Mouse (Mus musculus) kidney, embryonic 16.5 days (tissue): Measurements from ENCODE around the gene Acaa1a. TPM values are rescaled to one million over a fixed set of nuclear protein-coding genes. Genes with fewer than 3 reads are reported as not detected.
A peak's percentile ranks its signal among the peaks of the same experiment; 100 is the strongest.

Experiments
- ATAC-seq: fragments of 200-750 bp; cut with Nextera tagmentation; 2 replicates; pipeline ENCODE4 v1.8.0; 2017; ENCODE audit warnings: moderate TSS enrichment; ENCODE audit not compliant: low FRiP score, low TSS enrichment
- H3K27ac ChIP-seq: fragments of 300-500 bp; sonication (generic); 2 replicates; pipeline ENCODE4 v1.5.1; 2014; ENCODE audit warnings: low read length
- H3K27me3 ChIP-seq: fragments of 300-500 bp; sonication (generic); 2 replicates; pipeline ENCODE4 v1.6.1; 2014; ENCODE audit warnings: low read length, control low read depth, mixed read lengths; ENCODE audit not compliant: insufficient read depth
- H3K36me3 ChIP-seq: fragments of 300-500 bp; sonication (generic); 2 replicates; pipeline ENCODE4 v1.6.1; 2014; ENCODE audit warnings: low read length, control low read depth, mixed read lengths; ENCODE audit not compliant: insufficient read depth
- H3K4me1 ChIP-seq: fragments of 300-500 bp; sonication (generic); 2 replicates; pipeline ENCODE4 v1.6.1; 2014; ENCODE audit warnings: low read length, control low read depth, mixed read lengths; ENCODE audit not compliant: insufficient read depth
- H3K4me2 ChIP-seq: fragments of 300-500 bp; sonication (generic); replicated peaks from 2 replicates; pipeline ENCODE4 v1.6.1; 2014; ENCODE audit warnings: low read depth, low read length
- H3K4me3 ChIP-seq: fragments of 300-500 bp; sonication (generic); 2 replicates; pipeline ENCODE4 v1.5.1; 2014; ENCODE audit warnings: mild to moderate bottlenecking, low read length
- H3K9ac ChIP-seq: fragments of 300-500 bp; sonication (generic); replicated peaks from 2 replicates; pipeline ENCODE4 v1.6.1; 2014; ENCODE audit warnings: low read length
- H3K9me3 ChIP-seq: fragments of 300-500 bp; sonication (generic); 2 replicates; pipeline ENCODE4 v1.6.1; 2016; ENCODE audit warnings: low read length, control low read depth
- WGBS: fragments of 180-500 bp; shearing (Covaris S2); extraction: QIAGEN DNeasy Blood & Tissue Kit; methylation state at CpG from one replicate; pipeline ENCODE4 v1.1.7; 2014; 5-methylcytosine and 5-hydroxymethylcytosine counted together
- polyA plus RNA-seq: library from polyadenylated mRNA; unstranded; fragments of >200 nt; fragmentation: Nextera tagmentation; extraction: Ambion mirVana; gene quantifications from 2 replicates; pipeline ENCODE4 v1.2.1, GENCODE M21; 2015

The Acaa1a gene
- polyA plus RNA-seq = 142 and 152 TPM in 2 replicates

- Histone ChIP-seq H3K9me3 (no peaks in the 10 kb centered on the region), H3K4me3 (peak within 1 kb of the TSS; percentile 68), H3K9ac (peak within 1 kb of the TSS; percentile 82), H3K4me2 (peak within 1 kb of the TSS; percentile 96), H3K27ac (peak within 1 kb of the TSS; percentile 98), H3K27me3 (no peaks in the 10 kb centered on the region), H3K4me1 (peaks cover 23% of the 10 kb centered on the region), H3K36me3 (peaks cover 17% of the 10 kb centered on the region; the same call in 1 of the 2 replicates)
- under 1% methylated on average over 43 of the region's 43 CpGs for WGBS
- ATAC-seq = no peak
These were observed at the start of gene Acaa1a for GRCm38 (mm10) chr9:119339558-119340211. Acaa1a (plus strand) TSS chr9:119339676.

- Histone ChIP-seq H3K27me3 (no peaks in the 10 kb centered on the region), H3K4me2 (no peak overlapping the region), H3K4me1 (no peaks in the 10 kb centered on the region), H3K9me3 (no peaks in the 10 kb centered on the region), H3K36me3 (peaks cover 7% of the 10 kb centered on the region; the same call in 1 of the 2 replicates), H3K4me3 (no peak overlapping the region), H3K9ac (no peak overlapping the region), H3K27ac (no peak overlapping the region)
- no peak for ATAC-seq
- 93% methylated on average over 3 of the region's 3 CpGs for WGBS
These were observed 48.7 kb upstream of the Acaa1a start for GRCm38 (mm10) chr9:119290791-119291190.

- no peak overlapping the region for H3K4me2 ChIP-seq
- no peak overlapping the region for H3K9ac ChIP-seq
- H3K27ac ChIP-seq = no peak overlapping the region
- H3K36me3 ChIP-seq = peaks cover 13% of the 10 kb centered on the region; the same call in 1 of the 2 replicates
- H3K4me1 ChIP-seq = no peaks in the 10 kb centered on the region
- no peaks in the 10 kb centered on the region for H3K9me3 ChIP-seq
- H3K27me3 ChIP-seq = no peaks in the 10 kb centered on the region
- WGBS = 87% methylated on average over 6 of the region's 6 CpGs
- H3K4me3 ChIP-seq = no peak overlapping the region
- ATAC-seq = no peak
These were observed 41.8 kb upstream of the Acaa1a start for GRCm38 (mm10) chr9:119297696-119298095.

GRCm38 (mm10) chr9:119298563-119298962 is 40.9 kb upstream of the Acaa1a start:
- no peaks in the 10 kb centered on the region for H3K9me3 ChIP-seq
- no peaks in the 10 kb centered on the region for H3K27me3 ChIP-seq
- WGBS = 71% methylated on average over 3 of the region's 3 CpGs
- no peak overlapping the region for H3K27ac ChIP-seq
- no peaks in the 10 kb centered on the region for H3K4me1 ChIP-seq
- H3K9ac ChIP-seq = no peak overlapping the region
- peaks cover 13% of the 10 kb centered on the region; the same call in 1 of the 2 replicates for H3K36me3 ChIP-seq
- no peak overlapping the region for H3K4me2 ChIP-seq
- ATAC-seq = no peak
- H3K4me3 ChIP-seq = no peak overlapping the region

- Histone ChIP-seq H3K4me3 (no peak overlapping the region), H3K27ac (no peak overlapping the region), H3K4me2 (no peak overlapping the region), H3K4me1 (no peaks in the 10 kb centered on the region), H3K9ac (no peak overlapping the region), H3K36me3 (peaks cover 13% of the 10 kb centered on the region; the same call in 1 of the 2 replicates), H3K27me3 (no peaks in the 10 kb centered on the region), H3K9me3 (no peaks in the 10 kb centered on the region)
- WGBS = 92% methylated on average over 7 of the region's 7 CpGs
- ATAC-seq = no peak
These were observed 33.6 kb upstream of the Acaa1a start for GRCm38 (mm10) chr9:119305863-119306262.

- H3K36me3 ChIP-seq = no peaks in the 10 kb centered on the region
- no peak for ATAC-seq
- no peaks in the 10 kb centered on the region for H3K4me1 ChIP-seq
- H3K4me3 ChIP-seq = no peak overlapping the region
- H3K9me3 ChIP-seq = no peaks in the 10 kb centered on the region
- H3K4me2 ChIP-seq = no peak overlapping the region
- no peak overlapping the region for H3K9ac ChIP-seq
- no peak overlapping the region for H3K27ac ChIP-seq
- no peaks in the 10 kb centered on the region for H3K27me3 ChIP-seq
- WGBS = 91% methylated on average over 1 of the region's 1 CpGs
These were observed 30.4 kb upstream of the Acaa1a start for GRCm38 (mm10) chr9:119309067-119309466.

- Histone ChIP-seq H3K4me2 (no peak overlapping the region), H3K4me3 (no peak overlapping the region), H3K9me3 (no peaks in the 10 kb centered on the region), H3K9ac (no peak overlapping the region), H3K4me1 (no peaks in the 10 kb centered on the region), H3K36me3 (0 out of 2 replicates have a peak, but pooled peaks cover 2% of the 10 kb centered on the region), H3K27me3 (no peaks in the 10 kb centered on the region), H3K27ac (no peak overlapping the region)
- no peak for ATAC-seq
- 92% methylated on average over 10 of the region's 10 CpGs for WGBS
These were observed 26.4 kb upstream of the Acaa1a start for GRCm38 (mm10) chr9:119313096-119313495.

- no peak overlapping the region for H3K27ac ChIP-seq
- H3K4me3 ChIP-seq = no peak overlapping the region
- H3K4me2 ChIP-seq = no peak overlapping the region
- no peak for ATAC-seq
- H3K9me3 ChIP-seq = no peaks in the 10 kb centered on the region
- 0 out of 2 replicates have a peak, but pooled peaks cover 2% of the 10 kb centered on the region for H3K36me3 ChIP-seq
- peaks cover 15% of the 10 kb centered on the region for H3K4me1 ChIP-seq
- no peaks in the 10 kb centered on the region for H3K27me3 ChIP-seq
- WGBS = 97% methylated on average over 1 of the region's 1 CpGs
- H3K9ac ChIP-seq = no peak overlapping the region
These were observed 20.6 kb upstream of the Acaa1a start for GRCm38 (mm10) chr9:119318891-119319290.

- WGBS = 85% methylated on average over 7 of the region's 7 CpGs
- H3K4me3 ChIP-seq = peak overlapping the region; percentile 88; the same call in 1 of the 2 replicates
These were observed 19.0 kb upstream of the Acaa1a start for GRCm38 (mm10) chr9:119320446-119320845.

GRCm38 (mm10) chr9:119320946-119321345 is 18.5 kb upstream of the Acaa1a start:
- Histone ChIP-seq H3K36me3 (0 out of 2 replicates have a peak, but pooled peaks cover 2% of the 10 kb centered on the region), H3K27ac (no peak overlapping the region), H3K4me1 (peaks cover 15% of the 10 kb centered on the region), H3K4me3 (peak overlapping the region; percentile 88), H3K27me3 (no peaks in the 10 kb centered on the region), H3K9ac (peak overlapping the region; percentile 89), H3K4me2 (peak overlapping the region; percentile 89), H3K9me3 (no peaks in the 10 kb centered on the region)
- 10% methylated on average over 7 of the region's 7 CpGs for WGBS
- no peak for ATAC-seq

More at GRCm38 (mm10) chr9:119320446-119320845, 19.0 kb upstream of the Acaa1a start:
- Histone ChIP-seq H3K4me1 (peaks cover 15% of the 10 kb centered on the region), H3K27me3 (no peaks in the 10 kb centered on the region), H3K36me3 (0 out of 2 replicates have a peak, but pooled peaks cover 2% of the 10 kb centered on the region), H3K9me3 (no peaks in the 10 kb centered on the region), H3K9ac (no peak overlapping the region), H3K27ac (no peak overlapping the region), H3K4me2 (peak overlapping the region; percentile 89)
- no peak for ATAC-seq
